11 mouse cellular contexts compared by ENCODE assay signal in the genomic region with DNA sequence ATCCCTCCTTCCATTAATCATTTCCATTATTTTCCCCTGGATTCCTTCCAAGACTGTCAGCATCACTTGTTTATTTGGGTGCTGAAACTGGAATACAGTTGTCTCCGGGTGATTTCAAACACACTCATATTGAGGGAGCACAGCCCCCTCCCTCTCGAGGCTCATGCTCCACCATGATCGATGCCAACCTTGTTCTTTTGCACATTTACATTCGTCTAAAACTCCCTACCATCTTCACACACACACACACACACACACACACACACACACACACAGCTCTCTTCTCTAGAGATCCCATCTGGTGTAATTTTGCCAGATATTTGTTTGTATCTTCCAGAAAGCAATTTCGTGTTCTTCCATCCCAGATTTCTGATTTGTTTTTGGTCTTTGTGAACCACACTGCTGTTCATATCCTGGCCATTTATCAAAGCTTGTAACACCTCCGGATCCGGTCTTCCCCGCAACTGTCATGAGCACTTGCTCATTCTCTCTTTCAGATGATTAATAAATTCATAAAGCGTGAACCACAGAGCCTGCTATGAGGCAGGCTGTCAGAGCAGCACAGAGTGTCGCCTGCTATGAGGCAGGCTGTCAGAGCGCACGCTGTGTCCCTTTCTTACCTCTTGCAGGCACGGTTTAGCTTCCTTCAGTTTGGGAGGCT.
A peak's percentile ranks its signal among the peaks of the same experiment; 100 is the strongest.
DNase-seq lines count a peak whose midpoint lies in the region; ATAC-seq and TF ChIP-seq lines count a peak whose summit lies in the region.
"Had no signal": no experiment of that assay in that cellular context is flagged by ENCODE, and none has a peak within 500 bp of the region (broad histone marks: within the 10 kb centered on the region; RNA-seq: fewer than 3 reads in every experiment).

No protein-coding gene starts in this region.

- no peaks in the 10 kb centered on the region for H3K9me3 ChIP-seq in lung, postnatal 0 days (ENCODE audit: low read length)
- H3K9me3 ChIP-seq in neural tube, embryonic 15.5 days (replicated peaks) = no peaks in the 10 kb centered on the region
- H3K9me3 ChIP-seq: heart, embryonic 13.5 days; liver, embryonic 15.5 days had no signal

- ATAC-seq in lung, postnatal 0 days = no peak
- ATAC-seq in neural tube, embryonic 15.5 days (ENCODE audit: low FRiP score) = peak; percentile 59; the same call in 1 of the 2 replicates
- ATAC-seq: intestine, embryonic 16.5 days had no signal

- no peak overlapping the region for H3K4me3 ChIP-seq in lung, postnatal 0 days (ENCODE audit: low read depth, low read length)
- no peak overlapping the region; the same call in 1 of the 2 replicates for H3K4me3 ChIP-seq in neural tube, embryonic 15.5 days (replicated peaks)
- H3K4me3 ChIP-seq: heart, embryonic 13.5 days; liver, embryonic 15.5 days had no signal

- no peaks in the 10 kb centered on the region for H3K27me3 ChIP-seq in lung, postnatal 0 days (replicated peaks; ENCODE audit: insufficient read depth, low read length)
- H3K27me3 ChIP-seq in neural tube, embryonic 15.5 days (replicated peaks) = no peaks in the 10 kb centered on the region
- H3K27me3 ChIP-seq: CH12.LX had no signal

- 43% methylated on average over 13 of the region's 13 CpGs for WGBS in lung, postnatal 0 days
- 39% methylated on average over 13 of the region's 13 CpGs for WGBS in neural tube, embryonic 15.5 days

- no peak overlapping the region for H3K27ac ChIP-seq in lung, postnatal 0 days (ENCODE audit: low read length)
- H3K27ac ChIP-seq in neural tube, embryonic 15.5 days (replicated peaks) = peak overlapping the region; percentile 71
- H3K27ac ChIP-seq: heart, embryonic 13.5 days; liver, embryonic 15.5 days had no signal

- H3K36me3 ChIP-seq in lung, postnatal 0 days (ENCODE audit: insufficient read depth, low read length) = no peaks in the 10 kb centered on the region
- H3K36me3 ChIP-seq in neural tube, embryonic 15.5 days = no peaks in the 10 kb centered on the region
- H3K36me3 ChIP-seq: heart, embryonic 13.5 days; liver, embryonic 15.5 days had no signal

- H3K4me1 ChIP-seq in lung, postnatal 0 days (ENCODE audit: insufficient read depth, low read depth, low read length) = no peaks in the 10 kb centered on the region
- H3K4me1 ChIP-seq in neural tube, embryonic 15.5 days = peaks cover 17% of the 10 kb centered on the region
- H3K4me1 ChIP-seq: liver, embryonic 15.5 days had no signal

- peak; percentile 18 for DNase-seq in lung, postnatal 0 days (ENCODE audit: low spot score)
- DNase-seq in lung, postnatal 36 days = no peak
- DNase-seq in cerebellum, postnatal 14 days = peak; percentile 78 to 80
- DNase-seq in layer of hippocampus, adult 18-20 months (ENCODE audit: low spot score in 2 of 2) = peak; percentile 51 to 72
- DNase-seq in thymus, postnatal 14 days = no peak
- DNase-seq in left cerebral cortex, postnatal 36 days (ENCODE audit: low spot score in 2 of 2) = no peak

- no peak overlapping the region for H3K4me2 ChIP-seq in lung, postnatal 0 days (replicated peaks; ENCODE audit: low read depth, low read length)
- H3K4me2 ChIP-seq in neural tube, embryonic 15.5 days = peak overlapping the region; percentile 33
- H3K4me2 ChIP-seq: heart, embryonic 13.5 days; liver, embryonic 15.5 days had no signal

- intact Hi-C loops in left cerebral cortex, postnatal 36 days (cut with DNase I) = loop anchor here (5.0 kb wide), 1 partner anchor 122 kb away; a partner anchor contains a TSS

- no peak for TF ChIP-seq EP300 in lung, postnatal 0 days (IDR thresholded peaks at IDR 0.05)

- no peak for TF ChIP-seq CTCF in lung, postnatal 0 days (IDR thresholded peaks at IDR 0.05)

- H3K9ac ChIP-seq in lung, postnatal 0 days (replicated peaks; ENCODE audit: low read depth) = no peak overlapping the region
- H3K9ac ChIP-seq in neural tube, embryonic 15.5 days (replicated peaks) = no peak overlapping the region
- H3K9ac ChIP-seq: heart, embryonic 13.5 days; liver, embryonic 15.5 days had no signal

Comparison
In these comparisons a context has a peak if more than half of its experiments do, and no peak if none do; other contexts are left out.
1. DNase-seq: peak in lung, postnatal 0 days (single experiment), cerebellum, postnatal 14 days (2 of 2) and layer of hippocampus, adult 18-20 months (2 of 2); none in lung, postnatal 36 days (single experiment), thymus, postnatal 14 days (single experiment) and left cerebral cortex, postnatal 36 days (0 of 2).